Mouse (Mus musculus): ENCODE results near the gene Use1.
"Not testable (repeated sequence)": the region's sequence is repeated elsewhere in the genome, so short reads cannot be mapped to it uniquely, and the experiment has no call there.

Gene Use1

DNA sequence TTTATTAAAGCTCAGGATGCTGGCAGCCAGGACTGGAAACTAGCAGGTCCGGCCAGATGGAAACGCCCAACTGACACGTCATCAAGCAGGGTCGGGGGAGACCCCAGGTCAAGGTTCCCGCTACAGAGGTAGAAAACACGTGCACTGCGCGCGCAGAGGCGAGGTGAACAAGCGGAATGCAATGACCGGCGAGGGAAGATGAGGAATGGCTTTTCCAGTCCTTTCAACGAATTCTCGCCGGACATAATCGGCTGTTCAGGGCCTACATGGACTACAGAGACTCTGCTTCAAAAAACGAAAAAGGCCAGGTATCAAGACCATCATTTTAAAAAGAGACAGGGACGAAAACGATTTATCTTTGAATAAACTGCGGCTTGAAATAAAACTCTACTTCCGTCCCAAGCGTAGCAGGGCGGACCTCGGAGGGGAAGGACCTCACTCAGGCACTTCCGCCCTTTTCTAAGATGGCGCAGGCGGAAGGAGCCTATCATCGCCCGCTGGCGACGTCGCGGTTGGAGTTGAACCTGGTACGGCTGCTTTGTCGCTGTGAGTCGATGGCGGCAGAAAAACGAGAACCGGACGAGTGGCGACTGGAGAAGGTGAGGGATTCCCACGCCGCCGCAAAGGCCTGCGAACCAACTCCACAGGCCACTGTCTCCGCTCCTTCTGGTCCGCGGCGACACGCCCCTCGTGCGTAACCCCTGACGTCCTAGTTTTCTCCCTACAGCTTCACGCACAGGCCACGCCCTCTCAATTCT is at the start of gene Use1:
Gene Use1 (plus strand): TSS at position 78 of the 758 bp plus-strand sequence.
- peak; percentile 93 for DNase-seq

DNA sequence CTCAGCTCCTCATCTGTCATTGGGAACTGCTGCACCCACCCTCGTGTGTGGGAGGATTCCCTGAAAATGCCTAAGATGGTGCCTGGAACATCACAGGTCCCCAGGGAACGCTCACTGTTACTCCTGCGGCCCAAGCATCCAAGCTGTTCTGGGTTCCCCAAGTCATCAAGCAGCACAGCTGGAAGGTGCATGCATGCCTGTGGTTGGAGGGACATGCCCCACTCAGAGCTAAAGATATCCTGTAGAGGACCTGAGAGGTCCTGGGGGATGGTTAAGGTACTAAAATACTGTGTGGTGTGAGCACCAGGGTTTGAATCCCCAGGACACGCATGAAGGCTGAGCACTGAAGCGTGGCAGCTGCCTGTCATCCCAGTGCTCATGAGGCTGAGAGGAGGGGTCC is 48.0 kb upstream of the Use1 start:
- not testable (repeated sequence) for DNase-seq

DNA sequence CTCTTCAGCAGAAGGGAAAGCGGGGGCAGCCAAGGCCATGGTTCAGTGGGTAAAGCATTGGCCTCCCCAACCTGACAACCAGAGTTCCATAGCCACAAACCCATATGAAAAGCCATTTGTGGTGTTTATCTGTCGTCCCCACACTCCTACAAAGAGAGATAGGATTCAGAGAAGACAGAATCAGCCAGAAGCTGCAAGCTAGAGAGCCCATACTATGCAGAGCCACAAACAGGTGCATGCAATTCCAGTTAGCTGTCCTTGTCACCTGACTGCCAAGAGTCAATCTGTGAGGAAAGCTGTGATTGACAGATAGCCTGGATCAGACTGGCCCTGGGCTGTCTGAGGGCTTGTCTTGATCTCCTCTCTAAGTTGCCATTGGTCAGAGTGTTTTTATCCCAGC is 46.9 kb upstream of the Use1 start:
- not testable (repeated sequence) for DNase-seq

DNA sequence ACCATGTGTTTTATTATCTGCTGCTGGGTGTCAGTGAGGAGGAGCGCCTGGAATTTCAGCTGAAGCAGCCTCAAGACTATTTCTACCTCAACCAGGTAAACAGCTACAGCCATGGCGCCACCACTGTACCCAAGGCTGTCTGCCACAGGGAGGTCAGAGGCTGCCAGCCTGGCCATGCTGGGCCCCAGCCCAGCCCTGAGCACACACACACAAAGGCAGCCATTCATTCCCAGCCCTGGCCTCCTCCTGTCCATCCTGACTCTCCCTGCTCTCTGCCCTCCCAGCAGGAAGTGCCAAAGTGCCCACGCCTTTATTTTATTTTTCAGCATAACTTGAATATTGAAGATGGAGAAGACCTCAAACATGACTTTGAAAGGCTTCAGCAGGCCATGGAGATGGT is 43.7 kb upstream of the Use1 start:
- no peak for DNase-seq

DNA sequence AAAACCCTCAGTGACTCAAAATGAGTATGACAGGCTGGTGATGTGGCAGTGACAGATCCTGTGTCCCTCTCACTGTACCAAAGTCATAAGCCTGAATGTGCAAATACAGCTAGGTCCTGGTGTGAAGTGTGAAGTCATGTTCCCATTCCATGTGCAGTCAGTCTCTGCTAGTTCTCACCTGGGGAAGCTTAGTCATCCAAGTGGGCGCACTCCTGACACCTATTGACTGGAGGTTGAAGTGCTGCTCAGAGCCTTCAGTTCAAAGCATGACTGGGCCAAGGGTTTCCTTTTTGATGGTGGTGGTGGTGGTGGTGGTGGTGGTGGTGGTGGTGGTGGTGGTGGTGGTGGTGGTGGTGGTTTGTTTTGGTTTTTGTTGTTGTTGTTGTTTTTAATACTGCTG is 41.8 kb upstream of the Use1 start:
- DNase-seq: peak; percentile 42

DNA sequence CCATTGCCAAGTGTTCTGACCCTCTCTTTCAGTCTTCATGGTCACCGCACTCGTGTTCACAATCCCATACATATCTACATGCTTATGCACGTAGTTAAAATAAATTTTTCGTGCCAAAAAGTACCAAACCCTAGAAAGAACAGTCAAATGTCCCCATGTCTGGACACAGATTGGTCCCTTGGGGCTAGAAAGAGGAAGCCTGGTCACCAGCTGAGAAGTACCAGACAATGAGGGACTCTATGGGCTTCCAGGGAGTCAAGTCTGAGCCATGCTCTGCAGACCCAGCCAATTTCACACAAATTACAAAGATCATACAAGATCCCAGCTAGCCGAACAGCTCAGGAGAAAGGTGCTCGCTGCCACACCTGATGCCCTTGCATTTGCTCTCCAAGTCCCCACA is 28.8 kb upstream of the Use1 start:
- DNase-seq: not testable (repeated sequence)

DNA sequence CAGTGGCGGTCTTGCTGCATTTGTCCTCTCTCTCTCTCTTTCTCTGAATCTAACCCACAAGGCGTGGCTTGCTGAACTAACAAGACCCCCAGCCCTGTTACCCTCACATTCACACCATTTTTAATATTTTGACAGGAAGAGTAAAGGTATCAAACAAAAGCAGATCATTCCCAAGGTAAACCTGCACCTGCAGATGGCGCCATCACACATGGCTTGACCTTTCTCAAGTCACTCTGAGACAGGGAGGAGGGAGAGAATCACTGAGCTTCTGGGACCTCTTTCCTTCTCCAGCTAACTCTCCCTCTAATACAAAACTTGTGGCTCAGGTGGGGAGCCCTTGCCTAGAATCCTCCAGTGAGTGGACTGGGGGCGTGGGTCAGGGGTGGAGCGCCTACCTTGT is 26.0 kb upstream of the Use1 start:
- DNase-seq: peak; percentile 53

DNA sequence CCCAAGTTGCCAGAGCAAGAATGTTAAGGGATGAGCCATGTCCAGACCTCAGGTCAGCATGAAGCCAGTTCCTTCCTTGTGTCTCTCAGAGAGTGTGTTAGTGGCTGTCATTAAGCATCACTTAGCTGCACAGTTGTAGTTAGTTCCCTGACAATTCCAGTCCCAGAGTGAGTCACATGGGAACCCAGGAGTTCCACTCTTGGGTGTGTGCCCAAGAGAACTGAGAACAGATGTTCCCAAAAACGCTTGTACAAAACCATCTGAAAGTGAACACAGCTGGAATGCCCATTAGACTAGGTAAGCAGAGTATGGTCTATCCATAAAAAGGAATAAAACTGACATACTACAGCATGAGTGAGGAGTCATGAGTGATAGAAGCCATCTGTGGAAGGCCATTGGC is 20.1 kb upstream of the Use1 start:
- no peak for DNase-seq

DNA sequence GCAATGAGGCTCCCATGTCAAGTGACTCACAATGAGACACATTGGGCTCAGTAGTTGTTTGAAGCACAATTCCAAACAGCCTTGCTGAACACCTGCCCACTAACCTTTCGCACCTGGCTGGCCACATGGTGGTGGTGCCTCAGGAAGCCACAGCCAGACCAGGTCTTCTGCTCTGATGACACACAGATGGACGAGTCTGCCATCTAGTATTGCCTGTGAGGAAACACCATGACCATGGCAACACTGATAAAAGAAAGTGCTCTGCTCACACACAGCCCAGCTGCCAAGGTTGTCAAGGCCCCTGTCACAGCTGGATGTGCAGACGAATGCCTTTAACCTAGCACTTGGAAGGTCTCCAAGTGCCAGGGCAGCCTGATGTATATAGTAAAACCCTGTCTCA is 15.5 kb upstream of the Use1 start:
- DNase-seq: no peak

DNA sequence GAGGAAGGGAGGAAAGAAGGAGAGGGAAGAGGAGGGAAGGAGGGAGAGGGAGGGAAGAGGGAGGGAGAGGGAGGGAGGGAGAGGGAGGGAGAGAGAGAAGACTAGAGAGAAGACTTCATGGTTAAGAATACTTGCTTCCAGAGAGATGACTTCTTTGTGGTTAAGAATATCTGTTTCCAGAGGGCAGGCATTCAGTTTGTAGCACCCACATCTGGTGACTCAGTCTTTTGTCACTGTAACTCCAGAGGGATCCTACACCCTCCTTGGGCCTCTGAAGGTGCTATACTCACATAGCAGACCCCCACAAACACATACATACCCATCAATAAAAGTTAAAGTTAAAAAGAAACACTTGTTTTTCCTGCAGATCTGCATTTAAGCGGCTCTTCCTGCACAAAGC is 15.1 kb upstream of the Use1 start:
- DNase-seq: no peak

DNA sequence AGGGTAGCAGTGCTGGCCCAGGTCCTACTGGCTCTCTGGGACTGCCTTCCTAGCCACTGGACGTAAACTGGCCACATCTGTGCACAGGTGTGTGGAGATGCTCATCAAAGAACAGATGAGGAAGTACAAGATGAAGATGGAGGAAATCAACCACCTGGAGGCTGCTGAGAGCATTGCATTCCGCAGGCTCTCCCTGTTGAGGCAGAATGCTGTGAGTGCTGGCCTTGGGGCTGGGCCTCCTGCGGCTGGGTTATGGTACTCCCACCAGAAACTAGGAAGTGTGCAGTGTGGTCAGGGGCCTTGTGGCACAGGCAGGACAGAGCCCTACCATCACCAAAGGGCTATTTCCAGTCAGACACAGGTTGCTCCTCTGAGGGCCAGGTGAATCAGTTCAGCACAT is 8.6 kb upstream of the Use1 start:
- DNase-seq: no peak

DNA sequence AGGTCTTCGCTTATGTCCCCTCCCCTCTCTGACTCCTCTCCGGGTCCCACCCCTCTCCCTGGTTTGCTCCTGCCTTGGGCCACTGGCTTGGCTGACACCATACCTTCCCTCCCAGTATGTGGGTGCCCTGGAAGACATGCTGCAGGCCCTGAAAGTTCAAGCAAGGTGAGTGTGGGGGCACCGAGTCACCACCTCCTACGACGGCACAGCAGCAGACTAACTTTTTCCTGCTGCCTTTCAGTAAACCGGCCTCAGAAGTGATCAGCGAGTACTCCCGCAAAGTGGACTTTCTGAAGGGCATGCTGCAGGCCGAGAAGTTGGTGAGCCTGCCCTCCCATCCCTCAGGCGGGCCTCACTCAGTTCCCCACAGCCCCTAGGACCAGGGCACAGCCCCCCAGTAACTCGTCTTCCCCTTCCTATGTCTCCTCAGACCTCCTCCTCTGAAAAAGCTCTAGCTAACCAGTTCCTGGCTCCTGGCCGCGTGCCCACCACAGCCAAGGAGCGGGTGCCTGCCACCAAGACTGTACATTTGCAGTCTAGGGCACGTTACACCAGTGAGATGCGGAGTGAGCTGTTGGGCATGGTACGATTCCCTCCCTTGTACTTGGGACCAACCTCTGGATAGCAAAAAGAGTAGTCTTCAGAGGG is 1.0 kb downstream of the Use1 start:
- no peak for DNase-seq

DNA sequence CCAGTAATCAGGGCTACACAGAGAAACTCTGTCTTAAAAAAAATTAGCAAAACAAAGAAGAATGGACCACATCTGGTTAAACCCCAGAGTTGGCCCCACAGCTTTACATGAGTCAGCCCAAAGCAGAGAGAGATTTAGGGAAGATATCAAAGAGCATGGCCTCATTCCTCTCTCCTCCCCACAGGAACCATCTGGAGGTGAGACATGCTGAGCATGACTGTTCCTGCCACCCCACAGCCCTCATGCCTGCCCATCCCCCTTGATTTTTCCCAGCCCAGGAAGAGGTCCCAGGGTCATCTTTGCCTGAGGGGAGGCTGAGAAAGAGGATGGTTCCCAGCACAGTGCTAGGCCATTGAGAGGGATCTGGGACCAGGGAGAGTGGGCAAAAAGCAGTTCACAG is 1.7 kb downstream of the Use1 start:
- DNase-seq: no peak

DNA sequence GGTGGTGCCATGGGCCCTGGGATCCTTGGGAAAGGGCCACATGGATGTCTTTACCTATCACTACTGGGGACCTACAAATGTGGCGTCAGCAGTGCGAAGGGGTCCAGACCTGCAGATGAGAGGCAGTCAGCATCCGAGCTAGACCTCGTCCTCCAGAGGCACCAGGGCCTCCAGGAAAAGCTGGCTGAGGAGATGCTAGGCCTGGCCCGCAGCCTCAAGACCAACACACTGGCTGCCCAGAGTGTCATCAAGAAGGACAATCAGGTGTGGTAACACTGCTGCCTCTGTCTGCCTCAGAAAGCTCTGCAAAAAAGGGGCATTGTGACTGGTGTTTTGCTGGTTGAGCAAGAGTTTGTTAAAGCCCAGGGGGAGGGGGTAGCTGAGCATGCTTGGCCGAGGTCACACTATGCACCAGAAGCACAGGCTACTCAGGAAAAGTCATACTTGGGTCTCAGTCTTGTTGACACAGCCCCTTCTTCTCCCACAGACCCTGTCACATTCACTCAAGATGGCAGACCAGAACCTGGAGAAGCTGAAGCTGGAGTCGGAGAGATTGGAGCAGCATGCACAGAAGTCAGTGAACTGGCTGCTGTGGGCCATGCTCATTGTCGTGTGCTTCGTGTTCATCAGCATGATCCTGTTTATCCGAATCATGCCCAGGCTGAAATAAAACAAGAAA is 2.5 kb downstream of the Use1 start:
- no peak for DNase-seq

DNA sequence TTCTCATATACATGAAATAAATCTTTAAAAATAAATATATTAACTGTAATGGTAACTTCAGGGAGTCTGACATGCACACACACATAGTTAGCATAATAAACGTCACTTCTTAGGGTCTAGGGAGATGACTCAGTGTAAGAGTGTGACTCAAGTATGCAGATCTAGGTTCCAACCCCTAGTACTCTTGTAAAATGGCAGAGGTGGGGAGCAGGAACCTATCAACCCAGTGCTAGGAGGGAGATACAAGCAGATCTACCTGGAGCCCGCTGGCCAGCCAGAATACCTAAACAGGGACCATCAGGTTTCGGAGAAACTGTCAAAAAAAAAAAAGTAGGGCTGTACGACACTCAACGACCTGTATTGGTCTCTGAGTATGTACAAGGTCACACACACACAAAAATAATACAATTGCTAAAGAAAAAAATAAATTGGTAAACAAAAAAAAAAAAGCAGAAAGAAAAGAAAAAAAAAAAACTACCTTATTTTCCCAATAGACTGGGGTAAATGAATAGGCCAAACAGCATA is 4.1 kb downstream of the Use1 start:
- no peak for DNase-seq

DNA sequence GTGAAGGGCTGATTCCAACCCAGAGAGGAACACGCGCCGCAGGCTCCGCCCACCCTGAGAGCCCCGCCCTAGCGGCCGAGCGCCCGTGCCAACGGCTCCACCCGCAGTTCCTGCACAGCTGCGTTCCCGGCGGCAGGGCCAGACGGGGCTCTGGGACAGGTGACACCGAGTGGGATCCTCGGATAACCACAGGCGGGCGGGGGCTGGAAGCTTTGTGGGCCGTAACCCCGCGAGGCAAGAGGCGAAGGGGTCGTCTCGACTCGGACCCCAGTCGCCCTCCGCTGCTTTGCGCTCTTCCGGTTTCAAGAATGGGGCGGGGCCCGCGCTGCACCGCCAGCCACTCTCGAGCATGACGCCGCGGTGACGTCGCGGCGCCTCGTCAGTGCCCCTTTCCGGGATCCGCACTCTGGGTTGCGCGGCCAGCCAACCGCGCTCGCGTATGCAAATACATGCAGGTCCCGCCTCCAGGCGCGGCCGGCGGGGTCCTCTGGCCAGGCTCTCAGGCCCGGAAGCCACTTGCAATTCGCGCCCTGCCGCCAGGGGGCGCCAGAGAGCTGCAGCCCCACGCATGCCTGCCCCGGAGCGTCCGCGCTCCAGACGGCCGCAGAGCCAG is 4.7 kb downstream of the Use1 start, which contains the start of gene Ocel1:
Gene Ocel1 (plus strand): TSS at position 63 of the 613 bp plus-strand sequence.
- peak; percentile 99 for DNase-seq

DNA sequence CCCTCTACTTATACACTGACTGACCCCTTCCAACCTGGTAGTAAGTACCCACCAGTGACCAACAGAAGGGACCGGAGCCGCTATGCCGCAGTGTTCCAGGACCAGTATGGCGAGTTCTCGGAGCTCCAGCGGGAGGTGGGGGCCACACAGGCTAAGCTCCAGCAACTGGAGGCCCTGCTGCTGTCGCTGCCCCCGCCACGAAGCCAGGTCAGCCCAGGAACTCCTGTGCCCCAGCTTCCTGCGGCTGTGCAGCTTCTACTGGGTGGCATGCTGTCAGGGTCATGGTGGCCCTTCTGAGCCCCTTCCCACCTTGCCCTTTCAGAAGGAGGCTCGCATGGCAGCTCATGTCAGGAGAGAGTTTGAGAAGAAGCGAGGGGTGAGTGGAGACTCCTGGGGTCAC is 5.8 kb downstream of the Use1 start:
- DNase-seq: no peak

DNA sequence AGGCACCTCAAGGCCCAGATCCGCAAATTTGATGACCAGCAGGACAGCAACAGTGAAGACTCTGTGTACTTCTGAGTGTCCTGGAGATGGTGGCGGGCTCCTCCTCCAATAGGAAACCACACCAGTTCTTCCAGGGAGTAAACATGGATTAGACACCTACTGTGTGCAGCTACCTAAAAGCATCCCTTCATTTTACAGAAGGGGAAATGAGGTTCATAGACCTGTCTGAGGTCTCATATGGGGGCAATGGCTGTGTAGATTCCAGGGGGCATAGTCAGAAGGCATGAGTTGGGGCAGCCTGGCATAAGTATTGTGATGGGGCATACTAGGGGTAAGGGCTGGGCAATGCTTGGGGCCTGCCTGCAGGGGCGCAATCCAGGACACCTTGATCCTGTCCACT is 6.4 kb downstream of the Use1 start:
- DNase-seq: no peak

DNA sequence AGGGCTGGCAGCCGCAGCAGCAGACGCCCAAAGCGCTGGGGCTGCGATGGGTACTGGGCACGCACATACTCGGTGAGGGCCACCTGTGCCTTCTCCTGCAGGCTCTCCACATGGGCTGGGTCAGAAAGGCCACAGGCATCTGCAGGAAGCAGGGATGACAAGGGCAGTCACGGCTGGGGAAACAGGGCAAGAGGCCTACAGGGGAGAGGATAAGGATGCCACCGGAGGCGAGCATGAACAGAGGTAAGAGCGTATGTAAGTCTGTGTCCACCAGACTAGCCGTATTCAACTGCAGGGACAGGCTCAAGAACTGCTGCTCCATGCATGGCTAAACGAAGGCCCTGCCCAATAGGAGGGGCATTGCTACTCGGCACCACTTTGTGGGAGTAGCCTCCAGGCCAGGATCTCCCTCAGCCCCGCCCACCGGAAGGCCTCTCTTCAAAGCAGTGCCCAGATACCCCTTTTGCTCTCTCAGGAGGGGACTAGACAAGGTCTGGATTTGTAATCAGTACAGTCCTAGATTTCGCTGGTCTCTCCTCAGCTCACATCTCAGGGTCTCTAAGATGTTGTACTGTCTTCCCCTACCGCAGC is 8.1 kb downstream of the Use1 start:
- DNase-seq: peak; percentile 56

DNA sequence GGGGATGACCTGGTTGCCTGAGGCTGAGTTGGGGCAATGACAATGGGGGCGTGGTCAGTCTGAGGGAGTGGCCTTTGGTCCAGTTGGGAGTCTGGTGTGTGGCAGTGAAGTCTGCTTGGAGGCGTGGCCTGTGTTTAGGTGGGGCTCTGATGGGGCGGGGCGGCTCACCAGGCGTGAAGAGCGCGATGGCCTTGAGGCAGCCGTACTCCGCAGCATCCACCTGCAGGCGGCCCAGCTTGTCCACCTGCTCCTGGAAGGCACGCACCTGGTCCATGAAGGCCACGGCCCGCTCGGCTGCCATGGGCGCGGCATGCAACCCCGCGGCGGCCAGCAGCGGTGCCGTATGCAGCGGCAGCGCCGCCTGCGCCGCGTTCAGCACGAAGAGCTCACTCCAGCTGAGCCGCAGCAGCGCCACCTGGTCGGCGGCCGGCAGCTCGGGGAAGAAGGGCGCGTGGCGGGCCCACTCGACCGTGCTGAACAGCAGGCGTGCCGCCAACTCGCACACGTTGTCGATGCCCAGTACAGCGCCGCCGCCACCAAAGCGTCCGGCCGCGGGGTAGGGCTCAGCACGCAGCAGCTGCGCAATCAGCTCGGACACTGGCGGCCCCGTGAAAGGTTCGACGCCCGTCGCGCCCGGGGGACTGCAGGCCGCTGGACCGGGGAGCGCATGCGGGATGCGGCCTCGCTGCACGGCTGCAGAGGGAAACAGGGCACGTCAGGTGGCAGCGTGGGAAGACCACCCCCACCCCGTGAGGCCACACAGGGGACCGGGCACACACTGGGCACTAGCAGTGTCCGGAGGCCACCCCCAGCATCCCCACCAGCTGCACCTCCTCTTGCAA is 9.2 kb downstream of the Use1 start:
- peak; percentile 85 for DNase-seq

DNA sequence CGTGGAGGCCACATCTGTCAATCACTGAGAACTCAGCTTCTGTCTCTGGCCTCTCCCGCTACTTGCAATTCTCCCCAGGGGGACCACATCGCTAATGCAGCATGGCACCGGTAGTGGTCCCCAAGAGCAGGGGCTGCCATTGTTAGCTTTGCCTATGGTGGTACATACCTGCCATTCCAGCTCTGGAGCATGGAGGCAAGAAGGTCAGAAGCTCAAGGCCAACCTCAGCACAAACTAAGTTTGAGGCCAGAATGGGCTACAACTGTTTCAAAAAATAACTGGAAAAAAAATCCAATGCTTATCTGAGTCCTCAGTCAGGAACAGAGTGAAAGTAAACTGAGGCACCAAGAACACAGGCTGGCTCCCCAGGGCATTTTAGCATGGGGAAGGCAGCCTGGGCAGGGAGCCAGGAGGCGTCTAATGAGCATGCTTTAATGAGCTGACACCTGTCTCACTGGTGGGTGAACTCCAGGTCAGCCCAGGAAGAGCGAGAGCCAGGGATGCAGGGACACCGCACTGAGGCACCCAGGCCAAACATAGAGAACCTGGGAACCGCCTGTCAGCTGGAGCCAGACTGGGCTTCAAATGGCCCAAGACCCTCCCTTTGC is 9.9 kb downstream of the Use1 start:
- no peak for DNase-seq

DNA sequence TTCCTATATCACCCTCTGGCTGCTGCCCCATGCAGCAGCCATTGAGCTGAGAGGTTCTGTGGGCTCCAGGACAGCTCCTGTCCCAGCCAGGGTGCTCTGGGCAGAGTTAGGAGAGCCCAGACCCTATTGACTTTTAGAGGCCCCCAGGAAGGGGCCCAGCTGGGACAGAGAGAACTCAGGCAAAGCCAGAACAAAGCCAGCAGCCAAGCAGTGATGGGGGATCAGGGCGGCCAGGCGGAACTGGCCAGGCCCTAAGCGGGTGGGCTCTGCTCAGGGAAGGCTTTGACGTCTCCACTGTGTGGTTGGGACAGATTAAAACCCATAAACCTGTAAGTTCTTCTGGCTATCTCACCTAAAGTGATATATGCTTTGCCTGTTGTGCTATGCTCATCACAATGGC is 12.4 kb downstream of the Use1 start:
- DNase-seq: no peak

All from liver (tissue).